Mouse (Mus musculus) WW6 (cell line): ENCODE measurements around the gene Col27a1.
A peak's percentile ranks its signal among the peaks of the same experiment; 100 is the strongest.
"Not testable (repeated sequence)": the region's sequence is repeated elsewhere in the genome, so short reads cannot be mapped to it uniquely, and the experiment has no call there.

ENCODE experiments used
- DNase-seq: peaks from one replicate; pipeline ENCODE4 v3.0.0-alpha.2; 2013; ENCODE audit warnings: low read depth, low spot score

Gene Col27a1

GRCm38 (mm10) chr4:63310247-63310855 is 96.5 kb downstream of the Col27a1 start:
- DNase-seq = no peak

- DNase-seq = no peak
Measured at GRCm38 (mm10) chr4:63311426-63311825, 97.6 kb downstream of the Col27a1 start.

- no peak for DNase-seq
Measured at GRCm38 (mm10) chr4:63314063-63314462, 100.3 kb downstream of the Col27a1 start.

DNA sequence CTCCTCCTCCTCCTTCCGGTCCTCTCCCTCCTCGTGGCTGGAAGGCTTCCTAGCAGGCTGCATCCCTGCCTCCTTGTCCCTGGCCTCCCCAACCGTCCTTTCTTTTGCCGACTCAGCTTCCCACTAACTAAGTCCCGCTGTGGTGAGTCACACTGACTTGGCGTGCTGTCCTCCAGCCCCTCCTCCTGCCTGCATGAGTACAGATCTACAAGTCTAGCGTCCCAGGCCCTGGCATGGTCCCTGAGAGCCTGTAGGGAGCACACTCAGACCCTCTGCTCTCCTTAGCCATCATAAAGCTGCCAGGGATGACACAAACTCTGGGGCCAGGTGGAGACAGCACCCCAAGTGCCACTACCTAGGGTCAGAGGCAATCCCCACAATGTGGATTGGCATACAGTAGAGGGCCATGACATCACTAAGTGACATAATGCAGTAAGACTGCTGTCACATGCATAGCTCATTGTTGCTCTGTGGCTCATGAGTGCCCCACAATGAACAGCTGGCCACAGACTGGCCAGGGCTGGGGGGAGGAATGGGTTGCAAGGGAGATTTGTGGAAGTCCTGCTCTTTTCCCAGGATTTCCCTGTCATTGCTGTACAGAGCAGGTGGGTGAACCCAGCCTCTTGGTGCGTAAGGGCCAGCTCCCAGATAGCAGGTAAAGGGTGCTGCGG is 102.4 kb downstream of the Col27a1 start:
- DNase-seq = no peak

- not testable (repeated sequence) for DNase-seq
Measured at GRCm38 (mm10) chr4:63319566-63319965, 105.8 kb downstream of the Col27a1 start.

DNA sequence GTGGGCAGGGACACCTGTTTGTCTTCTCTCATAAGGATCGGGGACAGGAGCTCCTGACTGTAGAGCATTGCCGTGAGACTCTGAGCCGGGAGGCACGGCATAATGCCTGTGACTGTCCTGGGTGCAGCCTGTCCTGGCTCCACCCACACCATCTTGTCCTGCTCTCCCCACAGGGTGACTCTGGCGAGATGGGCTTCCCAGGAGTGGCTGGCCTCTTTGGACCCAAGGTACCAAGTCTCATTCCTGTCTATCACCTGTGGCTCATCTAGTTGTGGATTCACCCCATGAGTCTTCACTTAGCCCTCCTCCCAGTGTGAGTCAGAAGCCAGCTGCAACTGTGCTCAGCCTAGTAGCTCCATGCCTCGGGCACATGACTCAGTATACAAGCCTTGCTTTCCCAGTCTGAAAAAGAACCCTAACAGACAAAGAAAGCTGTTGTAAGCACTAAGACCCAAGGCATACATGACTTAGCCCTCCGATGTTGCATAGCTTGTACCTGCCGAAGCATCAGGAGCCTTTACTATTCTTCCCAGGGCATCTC is 109.5 kb downstream of the Col27a1 start:
- DNase-seq = no peak

DNA sequence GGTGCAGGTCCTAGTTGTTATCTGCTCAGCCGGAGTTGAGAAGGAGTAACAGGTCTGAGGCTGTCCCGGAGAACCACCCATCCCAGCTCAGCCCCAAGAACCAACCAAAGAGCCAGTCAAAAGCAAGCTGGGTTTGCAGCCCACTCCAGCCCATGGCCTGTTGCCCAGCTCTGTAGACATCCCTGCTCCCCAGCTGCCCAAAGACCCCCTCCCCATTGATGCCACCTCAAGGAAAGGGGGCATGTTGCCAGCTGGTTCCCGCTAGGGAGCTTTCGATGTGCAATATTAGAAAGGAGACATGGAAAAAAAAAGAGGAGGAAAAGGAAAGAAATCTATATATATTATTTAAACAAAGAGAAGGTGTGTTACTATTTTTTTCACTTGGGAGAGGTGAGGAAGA is 119.6 kb downstream of the Col27a1 start:
- no peak for DNase-seq

GRCm38 (mm10) chr4:63338414-63339076 is 124.7 kb downstream of the Col27a1 start:
- no peak for DNase-seq

DNA sequence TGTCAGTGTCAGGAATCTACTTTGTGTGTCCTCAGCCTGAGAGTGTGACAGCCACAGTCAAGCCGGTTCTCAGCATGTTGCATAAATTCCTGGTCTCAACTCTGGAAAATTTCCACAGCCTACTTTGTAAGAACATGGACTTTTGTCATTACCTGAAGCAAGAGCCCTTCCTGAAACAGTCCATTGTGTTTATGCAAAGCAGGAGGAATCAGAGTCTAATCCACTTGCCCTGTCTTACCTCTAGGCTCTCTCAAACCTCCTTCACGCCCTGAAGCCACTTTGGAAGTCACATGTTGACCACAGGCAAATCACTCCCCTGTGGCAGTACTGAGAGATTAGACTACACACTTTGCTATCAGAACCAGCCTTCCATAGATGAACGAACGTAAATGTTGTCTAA is 128.7 kb downstream of the Col27a1 start:
- no peak for DNase-seq

- no peak for DNase-seq
Measured at GRCm38 (mm10) chr4:63343608-63344007, 129.8 kb downstream of the Col27a1 start.

GRCm38 (mm10) chr4:63344295-63344694 is 130.5 kb downstream of the Col27a1 start, which contains the start of gene Orm1:
TSS of gene Orm1 (plus strand) at chr4:63344560.
- no peak for DNase-seq

DNA sequence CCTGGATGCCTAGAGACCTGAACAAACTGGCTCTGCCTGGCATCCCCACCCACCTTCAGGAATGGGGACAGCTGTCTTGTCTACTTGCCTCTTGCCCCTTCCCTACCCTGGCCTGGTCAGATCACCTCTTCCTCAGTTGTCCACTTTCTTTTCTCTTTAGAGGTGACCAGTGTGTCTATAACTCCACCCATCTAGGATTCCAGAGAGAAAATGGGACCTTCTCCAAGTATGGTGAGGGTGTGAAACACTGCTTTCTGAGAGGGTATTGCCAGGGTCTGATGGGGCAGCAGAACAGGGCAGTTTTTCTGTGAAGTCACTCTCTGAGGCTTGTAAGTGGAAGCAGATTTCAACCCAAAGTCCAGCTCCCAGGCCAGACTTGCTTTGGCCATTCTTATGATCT is 131.5 kb downstream of the Col27a1 start:
- DNase-seq = no peak

GRCm38 (mm10) chr4:63346659-63347058 is 132.9 kb downstream of the Col27a1 start:
- DNase-seq = no peak

- no peak for DNase-seq
Measured at GRCm38 (mm10) chr4:63348524-63348923, 134.7 kb downstream of the Col27a1 start.

DNA sequence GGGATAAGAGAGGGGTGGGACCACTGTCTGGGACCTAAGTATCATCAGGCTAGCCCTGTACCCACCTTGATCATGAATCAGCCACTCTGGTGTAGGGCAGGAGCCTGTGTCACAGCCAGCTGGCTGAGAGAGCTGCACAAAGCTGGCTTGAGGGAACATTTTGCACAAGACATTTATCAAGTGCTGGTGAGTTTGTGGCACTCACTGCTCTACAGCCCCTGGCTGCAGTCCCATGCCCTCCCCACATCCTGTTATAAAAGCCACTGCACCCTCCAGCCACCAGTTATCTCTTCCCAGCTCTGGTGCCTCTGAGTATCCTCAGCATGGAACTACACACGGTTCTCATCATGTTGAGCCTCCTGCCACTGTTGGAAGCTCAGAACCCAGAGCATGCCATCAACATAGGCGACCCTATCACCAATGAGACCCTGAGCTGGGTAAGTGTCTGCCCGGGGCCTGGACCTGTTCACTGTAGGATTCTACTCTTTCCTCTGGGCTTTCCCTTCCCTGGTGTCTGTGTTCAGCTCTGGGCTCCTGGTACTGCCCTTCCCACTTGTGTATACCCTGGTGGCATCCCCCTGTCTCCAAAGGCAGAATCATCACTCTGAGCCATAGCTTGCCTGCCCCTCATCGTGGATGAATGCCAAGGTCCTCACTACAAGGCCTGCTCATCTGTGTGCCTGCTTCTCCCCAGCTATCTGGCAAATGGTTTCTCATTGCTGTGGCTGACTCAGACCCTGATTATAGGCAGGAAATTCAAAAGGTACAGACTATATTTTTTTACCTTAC is 142.3 kb downstream of the Col27a1 start, which contains the start of gene Orm3:
TSS of gene Orm3 (plus strand) at position 286 of the 789 bp plus-strand sequence.
- DNase-seq = no peak

DNA sequence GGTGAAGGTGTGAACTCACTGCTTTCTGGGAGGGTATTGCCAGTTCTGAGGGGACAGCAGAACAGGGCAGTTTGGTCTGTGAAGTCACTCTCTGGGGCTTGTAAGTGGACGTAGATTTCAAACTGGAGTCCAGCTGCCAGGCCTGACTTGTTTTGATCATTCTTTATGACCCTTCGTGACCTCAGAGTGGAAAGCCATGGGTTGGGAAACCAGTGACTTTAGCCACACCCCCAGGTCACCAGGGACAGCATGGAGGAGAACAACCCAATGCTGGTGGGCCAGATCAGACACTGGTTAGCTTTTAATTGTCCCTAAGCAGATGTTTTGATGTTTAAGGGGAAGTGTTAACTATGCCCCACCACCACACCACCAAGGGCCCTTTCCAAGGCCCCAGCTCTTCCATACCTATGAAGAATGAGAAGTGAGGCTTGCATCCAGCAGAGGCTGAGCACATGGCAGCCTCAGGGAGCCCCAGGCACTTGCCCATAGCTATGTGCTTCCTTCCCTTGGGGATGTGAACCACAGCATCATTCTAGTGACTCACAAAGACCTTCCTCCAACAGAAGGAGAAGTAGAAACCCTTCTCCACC is 143.3 kb downstream of the Col27a1 start:
- no peak for DNase-seq

- DNase-seq = no peak
Measured at GRCm38 (mm10) chr4:63359861-63360260, 146.1 kb downstream of the Col27a1 start.

- no peak for DNase-seq
Measured at GRCm38 (mm10) chr4:63362150-63362549, 148.3 kb downstream of the Col27a1 start, which contains the start of gene Orm2. TSS of gene Orm2 (plus strand) at chr4:63362449.

DNA sequence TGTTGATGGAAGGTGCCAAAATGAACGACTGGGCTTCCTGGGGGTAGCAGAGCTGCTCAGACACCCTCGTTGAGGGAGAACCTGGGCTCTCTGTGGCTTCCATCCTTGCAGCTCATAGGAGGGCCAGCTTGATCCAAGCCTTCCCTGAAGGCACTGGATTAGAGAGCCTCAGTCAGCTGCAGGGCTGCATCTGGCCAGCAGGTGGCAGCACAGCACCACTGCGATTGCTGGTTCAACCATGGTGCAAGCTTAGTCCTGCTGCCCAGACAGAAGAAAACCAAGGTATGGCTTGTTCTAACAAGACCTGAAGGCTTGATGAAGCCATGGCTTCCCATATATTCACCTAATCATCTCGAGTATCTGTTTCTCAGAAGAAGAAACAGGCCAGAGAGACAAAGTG is 154.8 kb downstream of the Col27a1 start:
- peak; percentile 34 for DNase-seq

GRCm38 (mm10) chr4:63370897-63371296 is 157.1 kb downstream of the Col27a1 start:
- no peak for DNase-seq

DNA sequence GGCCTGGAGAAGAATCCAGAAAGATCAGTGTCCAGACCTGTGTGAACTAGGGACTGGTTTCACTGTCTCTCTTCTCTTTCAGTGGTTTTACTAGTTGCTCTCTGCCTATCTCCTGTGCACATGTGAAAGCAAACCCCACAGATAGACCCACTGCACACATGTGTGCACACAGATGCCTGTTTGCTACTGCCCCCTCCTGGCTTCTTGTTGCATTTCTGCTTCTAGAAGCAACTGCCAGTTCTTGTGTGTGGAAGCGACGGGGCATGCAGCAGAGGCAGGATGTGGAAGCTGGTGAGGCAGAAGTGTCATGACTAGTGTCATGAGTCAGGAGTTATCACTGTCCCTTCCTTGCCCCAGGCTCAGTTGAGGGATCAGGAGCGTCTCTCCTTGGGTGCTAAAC is 158.1 kb downstream of the Col27a1 start:
- DNase-seq = no peak
